ENCODE assay signal across 25 mouse cellular contexts in the genomic region with DNA sequence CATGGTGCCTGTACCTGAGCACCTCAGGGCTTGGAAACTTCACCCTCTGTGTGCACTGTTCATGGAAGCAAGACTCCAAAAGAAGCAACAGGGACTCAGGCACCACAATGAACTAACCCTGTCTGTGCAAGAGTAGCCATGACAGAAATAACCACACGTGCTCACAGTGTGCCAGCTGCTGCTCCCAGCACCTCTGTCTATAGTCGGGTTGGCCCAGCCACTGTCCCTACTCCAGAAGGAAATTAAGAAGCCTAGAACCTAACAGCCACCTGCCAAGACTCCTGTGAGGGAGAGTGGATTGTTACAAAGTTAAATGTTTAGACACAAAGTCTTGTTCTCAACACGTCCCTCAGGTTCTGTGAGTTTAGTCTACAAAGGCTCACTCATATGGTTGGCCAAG.
A peak's percentile ranks its signal among the peaks of the same experiment; 100 is the strongest.
DNase-seq lines count a peak whose midpoint lies in the region; ATAC-seq and TF ChIP-seq lines count a peak whose summit lies in the region.
"Had no signal": no experiment of that assay in that cellular context is flagged by ENCODE, and none has a peak within 500 bp of the region (broad histone marks: within the 10 kb centered on the region; RNA-seq: fewer than 3 reads in every experiment).

No protein-coding gene starts in this region.

- ATAC-seq in stomach, embryonic 16.5 days (ENCODE audit: insufficient read depth, low FRiP score), result no peak
- no peak for ATAC-seq in stomach, postnatal 0 days (ENCODE audit: low FRiP score, low TSS enrichment)
- ATAC-seq: CD4-positive, CD25-positive, alpha-beta regulatory T cell, adult 4 months; forebrain, embryonic 14.5 days; forebrain, embryonic 16.5 days had no signal

- no peak for TF ChIP-seq CTCF in gastrocnemius, adult 2 months (IDR thresholded peaks at IDR 0.05)
- no peak for TF ChIP-seq CTCF in stomach, postnatal 0 days (IDR thresholded peaks at IDR 0.05; ENCODE audit: low read depth)
- TF ChIP-seq CTCF in CH12.LX (conservative IDR thresholded peaks at IDR 0.05 in 1 of 2, IDR thresholded peaks at IDR 0.05 in 1 of 2; ENCODE audit: low read depth in 2 of 2, low read length in 2 of 2), result no peak

- no peak overlapping the region for H3K9ac ChIP-seq in stomach, embryonic 16.5 days (ENCODE audit: low read length)
- no peak overlapping the region for H3K9ac ChIP-seq in stomach, postnatal 0 days (ENCODE audit: low read length)
- no peak overlapping the region for H3K9ac ChIP-seq in CH12.LX (ENCODE audit: insufficient read depth, low read depth)
- H3K9ac ChIP-seq: embryonic facial prominence, embryonic 13.5 days; embryonic facial prominence, embryonic 15.5 days; forebrain, embryonic 12.5 days had no signal

- TF ChIP-seq RAD21 in CH12.LX (IDR thresholded peaks at IDR 0.05; ENCODE audit: low read depth, low read length), result no peak

- TF ChIP-seq POLR2A in CH12.LX (IDR thresholded peaks at IDR 0.05; ENCODE audit: low read depth, low read length), result no peak
- TF ChIP-seq POLR2A in myocyte (IDR thresholded peaks at IDR 0.05; ENCODE audit: insufficient read length, low read depth), result no peak

- in situ Hi-C loops in CH12.LX (cut with MboI; ENCODE audit: low pct_ligation_motif_present, low pct_unique_long_range_greater_than_20kb, low sequenced_read_pairs), result no loop called here

- peaks cover 12% of the 10 kb centered on the region for H3K4me1 ChIP-seq in stomach, embryonic 16.5 days (ENCODE audit: control insufficient read depth, insufficient read depth, low read length)
- peaks cover 3% of the 10 kb centered on the region; the same call in 1 of the 2 replicates for H3K4me1 ChIP-seq in stomach, postnatal 0 days (replicated peaks; ENCODE audit: control insufficient read depth, insufficient read depth)
- peaks cover 3 to 4% of the 10 kb centered on the region in 2 experiments; a peak in 2 of 4 replicates for H3K4me1 ChIP-seq in CH12.LX (ENCODE audit: control insufficient read depth in 1 of 2, insufficient read depth in 2 of 2)
- H3K4me1 ChIP-seq: forebrain, embryonic 12.5 days had no signal

- H3K27ac ChIP-seq in gastrocnemius, adult 2 months, result peak overlapping the region; percentile 74
- 0 out of 2 replicates have a peak overlapping the region, but pooled peaks have one; percentile 27 for H3K27ac ChIP-seq in stomach, embryonic 16.5 days (ENCODE audit: low read length)
- H3K27ac ChIP-seq in stomach, postnatal 0 days (replicated peaks), result no peak overlapping the region
- H3K27ac ChIP-seq in CH12.LX (ENCODE audit: insufficient read depth, low read depth), result no peak overlapping the region
- H3K27ac ChIP-seq: embryonic facial prominence, embryonic 13.5 days; embryonic facial prominence, embryonic 15.5 days; forebrain, embryonic 10.5 days; forebrain, embryonic 12.5 days had no signal

- H3K4me2 ChIP-seq in stomach, embryonic 16.5 days (ENCODE audit: low read depth, low read length), result no peak overlapping the region
- no peak overlapping the region for H3K4me2 ChIP-seq in stomach, postnatal 0 days (replicated peaks; ENCODE audit: low read depth)
- H3K4me2 ChIP-seq in CH12.LX (ENCODE audit: insufficient read depth, low read depth, poor library complexity, severe bottlenecking) (no peak overlapping the region), myocyte (ENCODE audit: low read depth) (peak overlapping the region; percentile 40)
- H3K4me2 ChIP-seq: embryonic facial prominence, embryonic 13.5 days; embryonic facial prominence, embryonic 15.5 days; forebrain, embryonic 12.5 days had no signal

- no peak for DNase-seq in gastrocnemius, adult 2 months
- no peak for DNase-seq in gastrocnemius, postnatal 25 days
- DNase-seq in stomach, postnatal 0 days (ENCODE audit: low spot score), result no peak
- no peak for DNase-seq in CH12.LX (ENCODE audit: extremely low read depth)
- DNase-seq in heart, postnatal 4 days, result no peak
- DNase-seq: adrenal gland, postnatal 10 days; adrenal gland, postnatal 25 days; B cell, adult 2 months; cerebellum, adult 11 months; cerebellum, adult 18-20 months; cerebellum, adult 8-10 months; cerebellum, adult 9-11 months; cerebellum, postnatal 14 days; cerebellum, postnatal 36 days; embryo, embryonic 11 days had no signal

- no peak for TF ChIP-seq EP300 in stomach, postnatal 0 days (optimal IDR thresholded peaks at IDR 0.05)
- no peak for TF ChIP-seq EP300 in CH12.LX (IDR thresholded peaks at IDR 0.05; ENCODE audit: low read length)

- intact Hi-C loops in gastrocnemius, adult 2 months (cut with DNase I), result no loop called here

- H3K36me3 ChIP-seq in stomach, embryonic 16.5 days (ENCODE audit: control insufficient read depth, insufficient read depth, low read length), result no peaks in the 10 kb centered on the region
- no peaks in the 10 kb centered on the region for H3K36me3 ChIP-seq in stomach, postnatal 0 days (ENCODE audit: control insufficient read depth, insufficient read depth, low read length)
- H3K36me3 ChIP-seq in CH12.LX (replicated peaks in 1 of 2; ENCODE audit: control insufficient read depth in 1 of 2, insufficient read depth in 1 of 2, low read length in 1 of 2) (no peaks in the 10 kb centered on the region), myocyte (ENCODE audit: control insufficient read depth, insufficient read depth) (no peaks in the 10 kb centered on the region)
- H3K36me3 ChIP-seq: embryonic facial prominence, embryonic 13.5 days; embryonic facial prominence, embryonic 15.5 days; forebrain, embryonic 10.5 days; forebrain, embryonic 12.5 days had no signal

- WGBS in stomach, embryonic 16.5 days, result 43% methylated on average over 3 of the region's 3 CpGs
- 44% methylated on average over 3 of the region's 3 CpGs for WGBS in stomach, postnatal 0 days

- H3K79me2 ChIP-seq in CH12.LX (replicated peaks; ENCODE audit: control insufficient read depth, extremely low read depth, insufficient read depth, poor library complexity, severe bottlenecking), result no peaks in the 10 kb centered on the region
- no peaks in the 10 kb centered on the region for H3K79me2 ChIP-seq in myocyte (ENCODE audit: control insufficient read depth, insufficient read depth)

- H3K4me3 ChIP-seq in gastrocnemius, adult 2 months, result no peak overlapping the region
- no peak overlapping the region for H3K4me3 ChIP-seq in stomach, embryonic 16.5 days (replicated peaks; ENCODE audit: low read length)
- H3K4me3 ChIP-seq in stomach, postnatal 0 days (ENCODE audit: low read depth, low read length), result no peak overlapping the region
- H3K4me3 ChIP-seq in CH12.LX (replicated peaks in 1 of 3; ENCODE audit: low read depth in 2 of 3, low read length in 2 of 3, poor library complexity in 1 of 3), result no peak overlapping the region
- no peak overlapping the region for H3K4me3 ChIP-seq in myocyte
- H3K4me3 ChIP-seq: embryonic facial prominence, embryonic 13.5 days; embryonic facial prominence, embryonic 15.5 days; erythroblast, embryonic 14.5 days; forebrain, embryonic 10.5 days; forebrain, embryonic 12.5 days had no signal

- dilution Hi-C loops in CH12.LX (cut with MboI; ENCODE audit: extremely low pct_ligation_motif_present, extremely low pct_unique_long_range_greater_than_20kb, low sequenced_read_pairs), result no loop called here

- no peaks in the 10 kb centered on the region for H3K27me3 ChIP-seq in stomach, embryonic 16.5 days (ENCODE audit: control insufficient read depth, insufficient read depth, low read length)
- H3K27me3 ChIP-seq in stomach, postnatal 0 days (ENCODE audit: control insufficient read depth, insufficient read depth, low read length), result no peaks in the 10 kb centered on the region
- peaks cover 88% of the 10 kb centered on the region for H3K27me3 ChIP-seq in CH12.LX (replicated peaks)
- no peaks in the 10 kb centered on the region for H3K27me3 ChIP-seq in myocyte (ENCODE audit: control insufficient read depth, insufficient read depth, insufficient read length)
- H3K27me3 ChIP-seq: embryonic facial prominence, embryonic 13.5 days; embryonic facial prominence, embryonic 15.5 days had no signal

- no peak overlapping the region for H3ac ChIP-seq in myocyte (ENCODE audit: control insufficient read depth, insufficient read length)

- H3K9me3 ChIP-seq in stomach, embryonic 16.5 days (replicated peaks; ENCODE audit: control insufficient read depth, low read length), result no peaks in the 10 kb centered on the region
- H3K9me3 ChIP-seq in stomach, postnatal 0 days (ENCODE audit: control insufficient read depth, low read length), result no peaks in the 10 kb centered on the region
- H3K9me3 ChIP-seq in CH12.LX (replicated peaks; ENCODE audit: low read length), result peaks cover 14% of the 10 kb centered on the region
- H3K9me3 ChIP-seq: embryonic facial prominence, embryonic 13.5 days; embryonic facial prominence, embryonic 15.5 days; forebrain, embryonic 10.5 days; forebrain, embryonic 12.5 days had no signal

TF ChIP-seq in CH12.LX, 34 proteins besides CTCF, POLR2A, EP300 and RAD21:
- TF ChIP-seq ELF1 (IDR thresholded peaks at IDR 0.05; ENCODE audit: low read depth, low read length), result no peak
- TF ChIP-seq BHLHE40 (IDR thresholded peaks at IDR 0.05; ENCODE audit: low read depth, low read length), result peak; percentile 32; the same call in 1 of the 2 replicates

TF ChIP-seq in myocyte, 11 proteins besides CTCF, POLR2A, EP300 and RAD21:
- TF ChIP-seq MYOG (IDR thresholded peaks at IDR 0.05; ENCODE audit: control insufficient read depth in 1 of 3, insufficient read depth in 1 of 3, insufficient read length in 2 of 3, low read depth in 2 of 3), result peak in 2 of 3 experiments; percentile 30 to 39
- no peak for TF ChIP-seq TCF12 (IDR thresholded peaks at IDR 0.05; ENCODE audit: insufficient read depth, poor library complexity, severe bottlenecking)
- TF ChIP-seq USF1 (IDR thresholded peaks at IDR 0.05; ENCODE audit: low read depth), result no peak
- no peak for TF ChIP-seq TCF3 (IDR thresholded peaks at IDR 0.05; ENCODE audit: insufficient read length, low read depth)
- TF ChIP-seq CEBPB (IDR thresholded peaks at IDR 0.05; ENCODE audit: insufficient read depth, poor library complexity, severe bottlenecking), result no peak
- no peak for TF ChIP-seq E2F4 (IDR thresholded peaks at IDR 0.05; ENCODE audit: insufficient read depth)
- no peak for TF ChIP-seq REST (IDR thresholded peaks at IDR 0.05; ENCODE audit: insufficient read depth, insufficient read length)
- TF ChIP-seq MAX (IDR thresholded peaks at IDR 0.05; ENCODE audit: low read depth), result no peak
- peak in 2 of 3 experiments; percentile 43 to 69 for TF ChIP-seq MYOD1 (IDR thresholded peaks at IDR 0.05; ENCODE audit: control insufficient read depth in 1 of 3, insufficient read length in 2 of 3, low read depth in 2 of 3)
- no peak for TF ChIP-seq SRF (IDR thresholded peaks at IDR 0.05; ENCODE audit: control insufficient read depth, insufficient read length, low read depth)
- no peak for TF ChIP-seq POLR2AphosphoS2 (IDR thresholded peaks at IDR 0.05; ENCODE audit: insufficient read length, low read depth)

Comparison
In these comparisons a context has a peak if more than half of its experiments do, and no peak if none do; other contexts are left out.
1. H3K27ac ChIP-seq: peak in gastrocnemius, adult 2 months (single experiment) and stomach, embryonic 16.5 days (single experiment); none in stomach, postnatal 0 days (single experiment) and CH12.LX (single experiment).